Mouse (Mus musculus) macrophage (primary cell): Measurements from ENCODE around the gene Sfi1. TPM values are rescaled to one million over a fixed set of nuclear protein-coding genes. Genes with fewer than 3 reads are reported as not detected.
A peak's percentile ranks its signal among the peaks of the same experiment; 100 is the strongest.
"Not testable (repeated sequence)": the region's sequence is repeated elsewhere in the genome, so short reads cannot be mapped to it uniquely, and the experiment has no call there.

Experiments
- H3K27ac ChIP-seq: fragments of 350-480 bp; formaldehyde crosslinking; 2 replicates; pipeline ENCODE4 v1.9.0; 2021
- H3K36me3 ChIP-seq: fragments of 350-480 bp; formaldehyde crosslinking; 2 replicates; pipeline ENCODE4 v1.9.0; 2021; ENCODE audit errors: inconsistent target
- H3K4me3 ChIP-seq: fragments of 350-480 bp; formaldehyde crosslinking; 2 replicates; pipeline ENCODE4 v1.9.0; 2021; ENCODE audit errors: inconsistent target
- H3K79me2 ChIP-seq: fragments of 350-480 bp; formaldehyde crosslinking; 2 replicates; pipeline ENCODE4 v1.9.0; 2021; ENCODE audit errors: inconsistent target
- WGBS: methylation state at CpG from one replicate; pipeline ENCODE4 v1.1.7; 2026; ENCODE audit warnings: inconsistent platforms; ENCODE audit not compliant: missing documents; 5-methylcytosine and 5-hydroxymethylcytosine counted together
- polyA plus RNA-seq: library from polyadenylated mRNA; stranded (reverse); fragments of 250-400 nt; gene quantifications from 3 replicates; pipeline ENCODE4 v1.2.4, GENCODE M21; 2018; ENCODE audit warnings: inconsistent platforms

Gene Sfi1
- polyA plus RNA-seq, 1 experiment from 2014 or later = 6.4 TPM

GRCm38 (mm10) chr11:3114403-3114802 is 78.9 kb downstream of the Sfi1 start:
- H3K36me3 ChIP-seq = no peaks in the 10 kb centered on the region
- no peaks in the 10 kb centered on the region for H3K79me2 ChIP-seq
- WGBS = 88% methylated on average over 3 of the region's 3 CpGs
- H3K4me3 ChIP-seq = no peak overlapping the region
- H3K27ac ChIP-seq = no peak overlapping the region

DNA sequence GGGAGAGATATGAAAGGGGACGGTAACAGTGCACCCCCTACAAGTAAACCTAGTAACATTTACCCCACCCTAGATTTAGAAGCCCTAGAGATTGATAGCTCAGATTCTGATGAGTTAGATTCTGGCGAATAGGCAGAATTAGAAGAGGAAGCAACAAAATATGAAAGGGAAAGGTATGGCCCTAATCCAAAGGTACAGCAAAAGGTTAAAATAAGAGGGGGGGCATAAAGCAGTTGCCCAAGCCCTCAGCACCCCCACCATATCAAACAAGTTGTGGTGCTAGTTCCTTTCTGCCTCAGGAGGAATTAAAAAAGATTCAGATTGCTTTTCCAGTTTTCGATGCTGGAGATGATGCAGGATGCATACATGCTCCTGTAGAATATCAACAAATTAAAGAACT is 87.1 kb downstream of the Sfi1 start:
- peak overlapping the region; percentile 93 for H3K27ac ChIP-seq
- H3K79me2 ChIP-seq = no peaks in the 10 kb centered on the region
- WGBS = 30% methylated on average over 3 of the region's 3 CpGs
- no peak overlapping the region for H3K4me3 ChIP-seq
- H3K36me3 ChIP-seq = no peaks in the 10 kb centered on the region

DNA sequence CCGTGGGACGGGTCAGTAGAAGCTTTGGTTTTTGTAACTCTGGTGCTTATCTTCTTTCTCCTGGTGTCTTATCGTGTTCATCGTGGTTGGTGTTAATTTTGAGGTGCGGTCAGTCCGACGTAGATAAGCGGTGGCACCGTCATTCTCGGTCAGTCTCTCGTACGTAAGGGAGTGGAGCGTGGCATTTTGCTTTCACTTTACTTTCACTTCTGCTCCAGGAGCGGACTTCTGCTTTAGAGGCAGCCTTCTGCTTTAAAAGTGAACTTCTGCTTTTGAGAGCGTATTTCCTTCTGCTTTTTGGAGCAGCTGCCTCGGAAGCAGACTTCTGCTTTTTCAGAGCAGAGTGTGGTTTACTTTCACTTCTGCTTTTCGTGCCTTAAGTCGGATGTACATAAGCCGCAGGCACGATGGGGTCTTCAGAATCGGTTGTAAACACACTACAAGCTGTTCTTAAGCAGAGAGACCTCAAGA is 88.0 kb downstream of the Sfi1 start:
- Histone ChIP-seq H3K27ac (peak overlapping the region; percentile 93), H3K79me2 (no peaks in the 10 kb centered on the region), H3K36me3 (no peaks in the 10 kb centered on the region), H3K4me3 (peak overlapping the region; percentile 1; the same call in 1 of the 2 replicates)
- under 1% methylated on average over 21 of the region's 21 CpGs for WGBS

DNA sequence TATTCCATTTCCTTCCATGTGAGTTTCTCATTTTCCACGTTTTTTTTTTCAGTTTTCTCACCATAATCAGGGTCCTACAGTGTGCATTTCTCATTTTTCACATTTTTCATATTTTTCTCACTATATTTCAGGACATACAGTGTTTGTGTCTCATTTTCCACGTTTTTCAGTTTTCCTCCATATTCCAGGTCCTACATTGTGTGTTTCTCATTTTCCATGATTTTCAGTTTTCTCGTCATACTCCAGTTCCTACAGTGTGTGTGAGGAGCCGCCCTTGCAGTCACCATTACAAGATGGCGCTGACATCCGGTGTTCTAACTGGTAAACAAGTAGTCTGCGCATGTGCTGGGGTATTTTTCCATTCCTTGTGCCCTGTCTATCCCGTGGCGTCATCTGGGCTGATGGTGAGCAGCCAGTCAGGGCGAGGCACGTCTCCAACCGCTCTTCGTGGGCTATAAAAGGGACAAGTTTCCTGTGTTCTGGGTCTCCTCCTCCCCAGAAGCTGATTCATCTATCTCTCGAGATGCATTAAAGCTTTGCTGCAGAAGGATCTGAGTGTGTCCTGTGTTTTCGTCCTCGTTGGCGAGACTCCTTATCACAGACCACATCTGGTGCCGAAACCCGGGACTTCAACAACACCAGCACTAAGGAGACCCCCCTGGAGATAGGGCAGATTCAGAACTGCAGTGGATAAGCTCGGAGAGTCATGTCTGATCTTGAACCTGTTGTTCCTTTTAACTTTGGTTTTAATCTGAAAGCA is 88.6 kb downstream of the Sfi1 start:
- not testable (repeated sequence) for H3K36me3 ChIP-seq, H3K79me2 ChIP-seq
- 39% methylated on average over 20 of the region's 20 CpGs for WGBS
- peak overlapping the region; percentile 1; the same call in 1 of the 2 replicates for H3K4me3 ChIP-seq
- H3K27ac ChIP-seq = peak overlapping the region; percentile 93

- no peaks in the 10 kb centered on the region for H3K79me2 ChIP-seq
- H3K27ac ChIP-seq = no peak overlapping the region; the same call in 1 of the 2 replicates
- WGBS = 85% methylated on average over 7 of the region's 7 CpGs
- H3K4me3 ChIP-seq = no peak overlapping the region
- H3K36me3 ChIP-seq = no peaks in the 10 kb centered on the region
Measured at GRCm38 (mm10) chr11:3103619-3104164, 89.6 kb downstream of the Sfi1 start.

GRCm38 (mm10) chr11:3102626-3103025 is 90.6 kb downstream of the Sfi1 start:
- 91% methylated on average over 7 of the region's 7 CpGs for WGBS
- H3K4me3 ChIP-seq, H3K36me3 ChIP-seq: not testable (repeated sequence)

GRCm38 (mm10) chr11:3101875-3102494 is 91.3 kb downstream of the Sfi1 start:
- WGBS = 81% methylated on average over 10 of the region's 10 CpGs
- no peak overlapping the region for H3K27ac ChIP-seq
- H3K36me3 ChIP-seq = no peaks in the 10 kb centered on the region
- H3K4me3 ChIP-seq = no peak overlapping the region
- no peaks in the 10 kb centered on the region for H3K79me2 ChIP-seq

More at GRCm38 (mm10) chr11:3102626-3103025, 90.6 kb downstream of the Sfi1 start:
- H3K79me2 ChIP-seq, H3K27ac ChIP-seq: not testable (repeated sequence)

- WGBS = 90% methylated on average over 25 of the region's 25 CpGs
- no peak overlapping the region for H3K4me3 ChIP-seq
Measured at GRCm38 (mm10) chr11:3101072-3101874, 92.0 kb downstream of the Sfi1 start.

DNA sequence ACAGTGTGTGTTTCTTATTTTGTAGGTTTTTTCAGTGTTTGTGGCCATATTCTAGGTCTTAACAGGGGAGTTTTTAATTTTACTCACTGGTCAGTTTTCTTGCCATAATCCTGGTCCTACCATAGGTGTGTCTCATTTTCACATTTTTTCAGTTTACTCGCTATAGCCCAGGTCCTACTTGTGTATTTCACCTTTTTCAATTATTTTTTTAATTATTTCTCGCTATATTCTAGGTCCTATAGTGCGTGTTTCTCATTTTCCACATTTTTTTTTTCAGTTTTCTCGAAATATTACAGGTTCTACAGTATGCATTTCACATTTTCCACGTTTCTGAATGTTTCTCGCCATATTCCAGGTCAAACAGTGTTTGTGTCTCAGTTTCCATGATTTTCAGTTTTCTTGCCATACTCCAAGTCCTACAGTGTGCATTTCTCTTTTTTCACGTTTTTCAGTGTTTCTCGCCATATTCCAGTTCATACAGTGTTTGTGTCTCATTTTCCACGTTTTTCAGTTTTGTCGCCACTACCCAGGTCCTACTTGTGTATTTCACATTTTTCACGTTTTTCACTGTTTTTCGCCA is 93.1 kb downstream of the Sfi1 start:
- not testable (repeated sequence) for H3K79me2 ChIP-seq, H3K27ac ChIP-seq, H3K4me3 ChIP-seq, H3K36me3 ChIP-seq
- 85% methylated on average over 12 of the region's 12 CpGs for WGBS

More at GRCm38 (mm10) chr11:3101072-3101874, 92.0 kb downstream of the Sfi1 start:
- Histone ChIP-seq H3K27ac (no peak overlapping the region), H3K79me2 (no peaks in the 10 kb centered on the region), H3K36me3 (no peaks in the 10 kb centered on the region)

Other genes starting within 250 kb of the Sfi1 start
- gene Eif4enif1, start 8.9 kb upstream of the Sfi1 start, polyA plus RNA-seq = 23.8 to 28.5 TPM (median 24.4 TPM) in 3 replicates
- 60.1 to 104 TPM (median 88.3 TPM) in 3 replicates for gene Drg1, start 73.0 kb upstream of the Sfi1 start, polyA plus RNA-seq
- gene Patz1, start 95.4 kb upstream of the Sfi1 start, polyA plus RNA-seq = 10.9 to 14.0 TPM (median 10.9 TPM) in 3 replicates
- gene Pik3ip1, start 136.9 kb upstream of the Sfi1 start, polyA plus RNA-seq = 1.4 to 14.0 TPM (median 10.1 TPM) in 3 replicates
- 8.2 to 9.5 TPM (median 9.2 TPM) in 3 replicates for gene Limk2, start 215.7 kb upstream of the Sfi1 start, polyA plus RNA-seq